Mouse (Mus musculus): ENCODE data around the gene Pkig.
"Not testable (repeated sequence)": the region's sequence is repeated elsewhere in the genome, so short reads cannot be mapped to it uniquely, and the experiment has no call there.

The Pkig gene

DNA sequence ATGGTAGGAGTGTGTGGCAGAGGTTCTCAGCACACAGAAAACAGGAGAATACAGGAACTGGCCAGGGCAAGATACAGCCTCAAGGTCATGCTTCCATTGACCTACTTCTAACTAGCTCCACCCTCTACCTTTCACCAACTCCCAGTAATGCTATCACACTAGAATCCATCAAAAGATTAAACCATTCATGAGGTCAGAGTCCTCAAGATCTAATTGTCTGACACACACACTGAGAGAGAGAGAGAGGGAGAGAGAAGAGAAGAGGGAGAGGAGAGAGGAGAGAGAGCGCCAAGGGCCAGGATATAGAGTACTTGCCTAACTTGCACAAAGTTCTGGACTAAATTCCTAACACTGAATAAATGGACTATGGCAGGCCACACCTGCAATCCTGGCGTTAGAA is 24.2 kb downstream of the Pkig start:
- no peak for DNase-seq (ENCODE audit: low spot score in 2 of 2)

DNA sequence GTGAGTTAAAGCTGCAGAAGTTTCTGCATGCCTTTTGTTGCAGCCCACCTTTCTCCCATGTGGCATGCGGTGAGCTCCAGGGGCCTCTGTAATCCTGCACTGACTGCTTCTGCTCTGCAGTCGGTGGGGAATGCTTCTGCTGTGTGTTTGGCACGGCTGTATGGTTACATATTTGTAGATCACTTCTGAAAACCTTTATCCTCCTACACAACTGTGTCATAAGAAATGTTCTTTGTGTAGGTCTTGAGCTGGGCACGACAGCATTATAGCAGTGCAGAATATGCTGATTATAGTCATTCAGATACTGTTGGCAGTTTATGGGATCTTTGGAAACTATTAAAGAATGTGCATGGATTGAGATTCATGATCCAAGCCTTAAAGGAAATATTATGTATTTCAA is 27.1 kb downstream of the Pkig start:
- no peak for DNase-seq (ENCODE audit: low spot score in 2 of 2)

DNA sequence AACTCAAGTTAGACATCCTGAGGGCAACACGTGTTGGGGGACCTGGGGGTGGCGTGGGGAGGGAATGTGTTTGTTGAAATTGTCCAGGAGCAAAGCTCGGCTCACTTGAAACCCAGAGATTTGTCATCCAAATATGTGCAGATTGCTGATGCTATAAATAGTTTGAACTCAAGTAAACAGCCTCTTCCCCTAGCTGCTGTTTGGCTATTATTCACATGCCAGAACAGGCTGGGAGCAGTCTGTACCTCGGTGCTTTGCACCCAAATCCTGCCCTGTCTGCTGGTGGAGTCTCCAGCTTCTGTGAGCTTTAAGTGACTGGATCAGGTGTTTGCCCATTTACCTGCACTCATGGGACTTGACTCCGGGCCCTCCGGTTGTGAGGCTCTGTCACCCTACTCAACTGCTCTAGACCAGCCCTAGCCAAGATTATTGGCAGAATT is 27.6 kb downstream of the Pkig start:
- no peak for DNase-seq (ENCODE audit: low spot score in 2 of 2)

DNA sequence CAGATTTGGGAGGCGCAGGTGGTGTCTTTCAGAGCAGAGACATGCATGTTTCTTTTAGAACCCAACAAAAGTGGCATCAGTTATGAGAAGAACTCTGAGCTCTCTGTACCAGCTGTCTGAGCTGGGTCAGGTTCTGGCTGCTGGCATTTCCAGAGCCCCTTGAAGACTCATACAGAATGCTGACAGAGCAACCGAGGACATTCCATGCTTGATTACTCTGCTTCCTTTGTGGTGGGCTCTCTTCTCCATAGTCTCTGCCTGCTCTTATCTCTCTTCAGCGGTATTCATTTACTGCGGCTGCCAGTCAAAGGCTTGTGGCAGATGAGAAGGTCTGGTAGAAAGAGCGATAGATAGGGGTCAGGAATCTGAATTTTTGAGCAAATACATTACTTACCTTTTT is 28.0 kb downstream of the Pkig start:
- no peak for DNase-seq (ENCODE audit: low spot score in 2 of 2)

DNA sequence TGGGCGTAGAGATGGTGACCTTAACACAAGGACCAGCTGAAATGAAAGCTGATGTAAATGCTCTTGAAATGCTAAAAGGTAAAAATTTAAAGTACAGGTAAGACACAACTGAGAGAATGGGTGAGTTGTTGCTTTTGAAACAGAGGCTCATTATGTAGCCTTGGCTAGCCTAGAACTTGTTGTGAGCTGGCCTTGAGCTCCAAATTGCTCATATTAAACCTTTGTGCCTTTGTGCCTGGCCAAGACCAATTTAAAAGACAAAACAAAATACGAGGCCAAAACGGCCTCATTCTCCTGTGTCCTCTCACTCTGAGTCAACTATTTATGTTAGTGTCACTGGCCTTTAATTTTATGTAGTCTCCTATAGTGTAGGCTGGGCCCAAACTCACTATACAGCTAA is 28.7 kb downstream of the Pkig start:
- no peak for DNase-seq (ENCODE audit: low spot score in 2 of 2)

DNA sequence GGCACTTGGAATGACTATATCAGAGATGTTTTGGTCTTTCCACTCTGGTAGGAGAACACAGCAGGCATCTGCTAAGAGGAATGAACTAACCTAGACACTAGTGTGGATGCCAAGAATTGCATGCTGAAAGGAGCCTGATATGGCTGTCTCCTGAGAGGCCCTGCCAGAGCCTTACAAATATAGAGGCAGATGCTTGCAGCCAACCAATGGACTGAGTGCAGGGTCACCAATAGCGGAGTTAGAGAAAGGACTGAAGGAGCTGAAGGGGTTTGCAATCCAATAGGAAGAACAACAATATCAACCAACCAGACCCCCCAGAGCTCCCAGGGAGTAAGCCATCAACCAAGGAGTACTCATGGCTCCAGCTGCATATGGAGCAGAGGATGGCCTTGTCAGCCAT is 30.2 kb downstream of the Pkig start:
- not testable (repeated sequence) for DNase-seq (ENCODE audit: low spot score in 2 of 2)

DNA sequence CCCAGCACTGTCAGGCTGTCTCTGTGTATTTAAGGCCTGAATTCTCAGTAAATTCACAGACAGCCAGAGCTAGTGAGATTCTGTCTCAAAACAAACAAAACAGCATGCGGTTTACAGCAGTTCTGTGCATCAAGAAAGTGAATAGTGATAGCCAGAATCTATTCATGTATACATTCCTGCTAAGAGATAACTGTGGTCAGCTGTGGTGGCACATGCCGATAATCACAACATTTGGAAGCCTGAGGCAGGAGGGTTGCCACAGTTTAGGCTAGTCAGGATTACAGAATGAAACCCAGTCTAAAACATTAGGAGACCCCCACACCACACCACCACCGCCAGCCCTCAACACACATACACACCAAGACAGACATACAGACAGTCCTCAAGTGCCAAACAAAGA is 31.6 kb downstream of the Pkig start:
- no peak for DNase-seq (ENCODE audit: low spot score in 2 of 2)

DNA sequence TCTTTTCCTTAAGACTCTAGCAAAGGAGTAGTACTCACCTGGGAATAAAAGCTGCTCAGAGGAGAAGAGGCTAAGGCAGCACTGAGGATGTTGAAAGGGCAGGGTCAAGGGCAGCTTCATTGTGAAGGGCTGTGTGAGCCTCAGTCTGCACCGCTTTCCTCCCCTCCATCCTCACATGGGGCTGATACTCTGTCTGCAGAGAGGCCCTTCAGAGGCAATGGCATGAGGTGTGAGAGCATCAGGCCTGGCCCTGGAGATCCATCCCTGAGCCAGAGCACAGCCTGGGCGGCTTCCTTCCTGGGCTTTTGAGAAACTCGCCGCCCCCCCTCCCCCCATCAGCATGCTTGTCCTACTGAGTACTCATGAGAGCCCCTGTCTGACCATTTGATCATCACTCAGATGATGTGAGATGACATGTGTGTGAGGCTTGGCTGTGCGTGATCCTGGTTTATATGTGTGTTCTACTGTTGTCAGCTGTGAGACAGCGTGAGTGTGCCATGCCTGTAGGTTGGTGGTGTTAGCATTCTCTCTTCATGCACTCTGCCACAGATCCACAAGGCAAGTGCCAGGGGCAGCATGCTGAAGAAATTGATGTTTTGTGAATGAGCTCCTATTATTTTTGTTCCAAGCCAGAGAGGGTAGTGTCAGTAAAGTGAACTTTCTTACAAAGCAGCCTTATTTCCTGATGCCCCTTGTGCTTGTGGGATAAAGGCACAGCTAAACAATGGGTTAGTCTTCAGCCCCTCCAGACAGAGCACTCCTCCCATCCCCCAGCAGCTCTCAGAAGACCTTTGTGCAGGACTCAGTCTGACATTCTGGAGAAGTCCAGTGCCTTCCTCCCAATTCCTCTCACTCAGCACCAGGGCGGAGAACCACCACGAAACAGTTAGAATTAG is 32.5 kb downstream of the Pkig start:
- no peak for DNase-seq (ENCODE audit: low spot score in 2 of 2)

DNA sequence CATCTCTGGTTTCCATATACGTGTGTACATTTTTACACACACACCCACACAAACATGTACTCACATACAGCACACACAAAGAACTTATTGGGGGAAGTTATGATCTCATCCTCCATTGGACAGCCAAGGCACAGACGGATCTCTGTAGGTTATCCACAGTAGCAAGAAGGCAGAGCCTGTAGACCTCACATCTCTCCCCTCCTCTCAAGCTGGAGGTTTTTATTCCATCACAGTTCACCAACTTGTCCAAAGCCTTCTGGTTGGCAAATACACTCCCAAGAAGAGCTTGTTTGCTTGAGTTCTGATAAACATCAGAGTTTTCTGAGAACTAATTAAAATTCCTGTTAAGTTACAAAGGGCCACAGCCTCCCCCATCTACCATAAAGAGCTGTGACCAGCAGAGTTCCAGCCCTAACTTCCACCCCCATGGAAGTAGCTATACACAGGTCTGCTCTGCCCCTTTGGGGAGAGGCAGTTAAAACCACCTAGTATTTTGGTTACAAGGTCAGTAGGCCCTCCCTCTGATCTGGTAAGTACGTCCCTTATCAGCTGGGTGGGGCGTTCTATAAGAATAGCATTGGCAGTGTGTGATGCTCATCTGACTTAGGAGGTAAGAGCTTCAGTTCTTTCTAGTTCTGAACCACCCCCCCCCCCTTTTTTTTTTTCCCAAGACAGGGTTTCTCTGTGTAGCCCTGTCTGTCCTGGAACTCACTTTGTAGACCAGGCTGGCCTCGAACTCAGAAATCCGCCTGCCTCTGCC is 33.8 kb downstream of the Pkig start:
- no peak for DNase-seq (ENCODE audit: low spot score in 2 of 2)

DNA sequence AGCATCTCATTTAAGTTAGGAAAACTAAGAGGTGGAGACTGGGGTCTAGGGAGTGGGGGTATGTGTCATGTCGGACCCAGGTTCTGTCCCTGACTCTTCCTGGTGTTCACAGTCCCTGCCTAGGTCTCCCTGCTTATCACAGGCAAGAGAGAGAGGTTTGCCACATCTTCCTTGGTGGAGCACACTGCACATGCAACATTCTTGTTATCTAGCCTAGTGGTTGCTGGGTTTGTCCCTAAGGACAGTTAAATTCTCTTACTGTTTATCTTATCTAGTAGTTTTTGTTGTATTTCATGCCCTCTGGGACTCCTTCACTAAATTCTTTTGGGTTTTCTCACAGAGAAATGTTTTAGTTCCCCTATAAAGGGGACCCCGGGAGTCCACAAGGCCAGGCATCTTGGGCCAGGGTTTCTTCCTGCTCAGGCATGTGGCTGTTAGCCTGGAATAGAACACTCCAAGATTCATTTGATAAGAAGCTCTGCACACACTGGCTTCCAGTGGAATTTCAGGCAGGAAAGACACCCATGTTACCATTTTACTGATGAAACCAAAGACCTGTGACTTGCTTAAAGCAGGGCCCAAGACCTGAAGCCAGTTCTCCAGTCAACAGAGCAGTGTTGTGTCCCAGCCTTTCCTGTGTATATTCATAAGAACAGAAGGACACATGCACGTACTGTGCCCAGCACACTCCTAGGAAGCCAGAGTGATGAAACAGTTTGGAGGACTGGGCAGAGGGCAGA is 34.9 kb downstream of the Pkig start:
- DNase-seq (ENCODE audit: low spot score in 2 of 2): no peak

DNA sequence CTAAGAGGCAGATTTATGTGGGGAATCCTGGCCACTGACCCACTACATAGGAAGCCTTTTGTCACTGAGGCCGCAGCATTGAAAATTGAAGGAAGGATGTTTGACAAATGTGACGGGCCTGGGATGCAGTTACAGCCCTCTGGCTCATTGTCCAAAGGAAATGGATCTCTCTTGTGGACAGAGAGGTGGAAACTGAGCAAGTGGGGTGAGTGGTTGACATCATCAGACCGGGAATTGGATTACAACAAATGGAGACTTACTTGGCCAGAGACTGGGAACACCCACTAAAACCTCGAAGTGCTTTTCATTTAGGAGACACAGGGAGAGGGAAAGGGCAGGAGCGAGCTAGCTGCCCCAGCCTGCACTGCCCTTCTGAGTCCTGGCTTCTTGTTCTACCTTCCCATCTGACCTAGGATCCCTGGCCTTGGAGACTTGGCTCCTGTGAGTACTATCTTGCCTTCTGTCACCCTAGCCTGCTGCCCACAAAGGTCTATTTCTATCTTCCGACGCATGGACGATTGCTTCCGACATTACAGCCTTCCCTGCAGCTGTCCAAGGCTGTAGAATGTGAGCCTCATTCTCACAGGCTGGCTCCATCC is 35.6 kb downstream of the Pkig start:
- DNase-seq (ENCODE audit: low spot score in 2 of 2): no peak

DNA sequence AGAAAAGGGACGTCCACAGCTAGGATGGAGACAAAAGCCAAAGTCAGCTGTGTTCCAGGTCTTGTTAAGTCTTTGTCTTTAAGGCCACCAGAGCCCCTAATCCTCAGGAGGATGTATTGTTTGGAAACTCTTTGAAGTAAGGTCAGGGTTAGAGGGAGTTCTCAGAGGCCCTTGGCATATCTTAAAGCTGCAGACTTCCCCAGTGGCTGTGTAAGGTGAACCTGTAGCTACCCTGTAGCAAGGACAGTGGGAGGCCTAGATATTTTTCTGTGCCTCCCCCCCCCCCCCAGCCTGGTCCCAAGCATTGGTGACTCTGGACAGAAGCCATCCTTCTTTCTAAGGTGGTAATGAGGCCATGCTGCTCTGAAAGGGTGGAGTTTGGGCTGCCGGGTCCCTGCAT is 38.6 kb downstream of the Pkig start:
- DNase-seq (ENCODE audit: low spot score in 2 of 2): no peak

DNA sequence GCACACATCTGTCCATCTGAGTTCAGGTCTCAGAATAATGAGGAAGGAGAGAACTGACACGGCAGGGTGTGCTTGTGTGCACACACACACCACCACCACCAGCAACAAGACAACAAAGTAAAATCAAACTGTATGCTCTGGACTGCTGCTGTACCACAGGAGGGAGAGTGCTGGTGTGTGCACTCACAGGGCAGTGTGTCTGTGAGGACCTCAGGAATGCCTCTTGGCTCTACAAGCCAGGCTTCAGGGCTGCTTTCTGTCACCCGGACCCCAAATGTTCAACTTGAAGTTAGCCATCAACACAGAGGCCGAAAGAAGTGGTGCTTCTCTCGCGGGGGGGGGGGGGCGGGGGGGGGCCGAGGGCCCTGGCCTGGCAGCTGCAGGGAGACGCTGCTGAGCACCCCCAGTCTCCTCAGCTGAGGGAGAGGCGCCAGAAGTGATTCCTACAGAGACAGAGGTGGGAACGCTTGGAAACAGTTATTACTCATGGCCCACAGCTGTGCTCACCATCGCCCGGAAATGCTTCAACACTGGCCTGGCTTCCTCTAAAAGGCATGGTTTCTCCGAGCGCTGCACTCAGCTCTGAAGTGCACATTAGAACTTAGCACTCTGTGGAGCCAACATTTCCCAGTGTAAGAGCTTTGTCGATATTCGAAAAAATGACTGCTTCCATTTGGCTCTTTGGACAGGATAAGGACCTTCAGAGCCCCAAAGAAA is 39.7 kb downstream of the Pkig start:
- no peak for DNase-seq (ENCODE audit: low spot score in 2 of 2)

DNA sequence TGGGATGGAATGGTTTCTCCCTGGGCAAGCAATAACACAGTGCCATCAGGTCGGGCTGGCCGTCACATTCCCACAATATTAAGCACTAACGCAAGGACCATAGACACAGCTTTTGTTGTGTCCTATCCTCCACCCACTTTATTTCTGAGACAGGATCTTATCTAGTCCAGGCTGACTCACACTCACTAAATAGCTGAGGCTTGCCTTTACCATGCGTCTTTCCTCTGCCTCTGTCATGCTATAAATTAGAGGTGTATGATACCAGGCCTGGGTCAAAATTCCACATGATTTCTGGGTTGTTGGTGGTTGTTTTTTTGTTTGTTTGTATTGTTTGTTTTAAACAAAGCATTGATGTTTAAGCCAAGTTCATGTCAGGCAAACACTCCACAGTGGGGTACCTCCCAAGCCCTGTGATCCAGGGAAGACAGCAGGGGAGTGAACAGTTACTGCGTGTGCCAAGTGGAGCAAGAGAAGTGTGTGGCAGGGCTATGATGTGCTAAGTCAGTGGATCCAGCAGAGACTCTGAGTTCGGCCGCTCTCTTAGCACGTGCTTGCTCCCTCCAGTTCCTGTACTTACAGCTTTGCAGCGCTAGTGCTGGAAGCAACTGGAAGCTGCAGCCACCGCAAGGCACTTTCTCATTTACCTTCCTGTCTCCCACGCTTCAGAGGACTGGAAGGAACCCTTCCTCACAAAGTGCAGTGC is 41.0 kb downstream of the Pkig start:
- DNase-seq (ENCODE audit: low spot score in 2 of 2): no peak

DNA sequence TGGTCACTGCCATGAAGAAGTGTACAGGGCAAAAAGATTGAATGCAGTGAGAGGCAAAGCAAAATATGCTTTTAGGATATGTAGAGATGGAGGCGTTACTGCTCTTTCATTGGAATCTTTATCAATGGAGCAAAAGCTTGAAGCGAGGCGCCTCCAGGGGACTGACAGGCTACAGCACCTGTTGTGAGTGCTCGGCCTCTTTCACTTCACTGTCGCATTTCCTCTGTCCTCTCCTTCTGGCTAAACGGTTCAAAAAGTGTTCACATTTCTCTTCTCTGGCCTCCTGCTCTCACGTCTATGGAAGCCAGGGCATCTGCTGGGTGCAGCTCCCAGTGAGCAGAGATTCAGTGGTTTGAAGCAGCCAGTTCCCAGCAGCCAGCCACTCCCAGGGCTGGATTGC is 44.2 kb downstream of the Pkig start:
- no peak for DNase-seq (ENCODE audit: low spot score in 2 of 2)

DNA sequence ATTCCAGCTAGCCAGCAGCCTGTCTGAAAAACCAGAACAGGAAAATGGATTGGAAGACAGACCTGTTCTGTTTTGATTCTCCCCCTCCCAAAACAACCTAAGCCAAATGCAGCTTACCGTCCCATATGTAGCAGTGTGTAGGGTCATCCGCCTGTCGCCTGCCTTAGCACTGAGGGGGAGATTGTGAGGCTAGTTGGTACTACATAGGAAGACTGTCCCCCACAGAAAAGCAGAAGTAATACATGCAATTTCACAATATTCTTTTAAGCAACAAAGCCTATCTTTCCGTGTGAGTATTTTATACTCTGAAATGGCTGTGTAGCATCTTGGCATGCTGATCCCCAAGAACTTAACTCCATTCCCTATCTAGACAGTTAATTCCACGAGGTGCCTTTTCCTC is 44.7 kb downstream of the Pkig start:
- peak in 1 of 2 experiments; percentile 25 for DNase-seq (ENCODE audit: low spot score in 2 of 2)

DNA sequence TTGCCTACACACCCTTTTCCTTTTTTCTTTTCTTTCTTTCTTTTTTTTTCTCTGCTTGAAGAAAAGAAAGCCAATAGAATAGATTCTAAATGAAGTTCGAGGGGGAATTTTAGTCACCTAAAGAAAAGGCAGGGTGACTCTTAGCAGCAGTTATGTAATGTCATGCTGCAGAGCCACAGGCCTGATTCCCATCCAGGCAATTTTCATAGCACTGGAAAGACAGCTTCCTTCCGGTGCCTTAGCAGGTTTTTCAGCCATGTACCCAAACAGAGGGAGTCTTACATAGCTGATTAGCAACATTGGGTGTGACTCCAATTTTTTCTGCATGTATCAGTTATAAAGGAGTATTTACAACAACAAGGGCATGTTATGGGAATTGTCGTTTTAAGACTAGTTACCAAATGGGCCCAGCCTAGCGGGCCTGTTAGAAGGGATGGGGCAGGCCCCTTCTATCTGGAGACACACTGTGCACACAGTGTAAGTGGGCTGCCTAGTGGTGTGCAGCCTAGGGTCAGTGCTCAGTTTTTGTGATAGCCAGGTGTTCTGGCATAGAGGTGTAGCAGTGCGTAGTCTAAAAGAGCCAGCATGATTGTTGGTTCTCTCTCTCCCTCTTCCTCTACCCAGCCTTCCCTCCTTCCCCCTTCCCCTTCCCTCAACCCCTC is 45.5 kb downstream of the Pkig start:
- DNase-seq (ENCODE audit: low spot score in 2 of 2): no peak

DNA sequence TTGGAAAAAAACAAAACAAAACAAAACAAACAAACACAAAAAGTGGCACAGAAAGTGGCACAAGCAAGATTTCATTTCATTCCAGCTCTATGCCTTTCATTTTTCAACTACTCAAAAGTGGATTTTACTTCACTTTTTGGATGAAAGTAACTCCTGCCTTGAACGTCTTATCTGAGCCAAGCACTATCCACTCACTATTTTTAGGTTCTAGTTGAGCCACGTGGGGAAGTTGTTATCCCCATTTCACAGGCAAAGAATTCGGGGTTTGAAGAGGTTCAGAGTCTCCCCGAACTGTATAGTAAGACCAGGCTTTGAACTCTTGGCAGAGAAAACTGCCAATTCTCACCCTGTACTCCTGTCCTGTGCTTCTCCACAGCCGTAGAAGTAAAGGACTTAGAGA is 50.1 kb downstream of the Pkig start:
- DNase-seq (ENCODE audit: low spot score in 2 of 2): no peak

DNA sequence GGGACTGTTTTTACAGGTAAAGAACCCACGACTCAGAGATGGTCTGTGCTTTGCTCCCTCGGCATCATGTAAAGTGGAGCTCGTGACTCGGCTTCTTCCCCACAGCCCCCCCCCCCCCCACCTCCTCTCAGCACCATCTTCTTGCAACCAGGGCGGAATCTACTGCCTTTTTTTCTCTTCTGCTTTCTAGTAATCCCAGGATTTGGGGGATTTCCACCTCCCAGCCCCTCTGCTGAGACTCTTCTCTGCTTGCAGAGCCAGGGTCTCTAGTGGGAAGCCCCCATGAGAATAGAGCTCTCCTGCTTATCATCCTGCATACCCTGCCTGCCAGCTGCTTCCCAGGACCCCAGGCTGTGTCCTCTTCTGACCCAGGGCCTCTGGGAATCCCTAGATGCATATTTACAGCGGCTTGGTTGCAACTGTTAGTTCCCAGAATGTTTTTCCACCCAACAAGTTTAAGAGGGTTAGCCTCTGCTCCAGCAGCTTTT is 50.6 kb downstream of the Pkig start:
- DNase-seq (ENCODE audit: low spot score in 2 of 2): no peak

DNA sequence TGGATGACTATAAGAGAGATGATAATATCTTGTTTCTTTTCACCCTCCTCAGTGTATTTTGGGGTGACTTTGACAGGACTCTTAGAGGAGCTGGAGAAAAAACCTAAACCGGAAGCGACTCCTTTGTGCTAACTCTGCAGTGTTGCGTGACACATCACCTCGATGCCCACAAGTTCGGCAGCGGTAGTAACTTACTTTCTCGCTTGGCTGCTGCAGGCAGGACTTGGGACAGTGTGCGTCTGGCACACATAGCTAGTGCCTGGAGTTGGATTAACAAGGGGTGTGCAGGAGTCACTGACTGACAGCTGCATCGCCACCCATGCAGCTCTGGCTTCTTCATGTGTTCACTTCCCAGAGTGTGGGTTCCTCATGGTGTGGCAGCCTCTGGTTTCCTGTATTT is 51.8 kb downstream of the Pkig start:
- DNase-seq (ENCODE audit: low spot score in 2 of 2): peak; percentile 37 to 38

All from natural killer cell, adult 2 months (primary cell).